Mouse (Mus musculus) heart, embryonic 13.5 days (tissue): ENCODE data around the gene Slco4a1. TPM values are rescaled to one million over a fixed set of nuclear protein-coding genes. Genes with fewer than 3 reads are reported as not detected.

Experiments
- ATAC-seq: fragments of 200-750 bp; cut with Nextera tagmentation; 2 replicates; pipeline ENCODE4 v1.8.0; 2017; ENCODE audit warnings: moderate TSS enrichment; ENCODE audit not compliant: insufficient number of reproducible peaks, low FRiP score, low TSS enrichment; ENCODE audit errors: extremely low read depth
- H3K27ac ChIP-seq: fragments of 300-500 bp; sonication (generic); replicated peaks from 2 replicates; pipeline ENCODE4 v1.5.1; 2015; ENCODE audit warnings: moderate library complexity, mild to moderate bottlenecking, inconsistent platforms
- H3K27me3 ChIP-seq: fragments of 300-500 bp; sonication (generic); replicated peaks from 2 replicates; pipeline ENCODE4 v1.6.1; 2015; ENCODE audit warnings: mild to moderate bottlenecking, inconsistent platforms
- H3K36me3 ChIP-seq: fragments of 300-500 bp; sonication (generic); 2 replicates; pipeline ENCODE4 v1.6.1; 2015; ENCODE audit warnings: mild to moderate bottlenecking, inconsistent platforms
- H3K4me1 ChIP-seq: fragments of 300-500 bp; sonication (generic); 2 replicates; pipeline ENCODE4 v1.6.1; 2015; ENCODE audit warnings: inconsistent platforms
- H3K4me2 ChIP-seq: fragments of 300-500 bp; sonication (generic); 2 replicates; pipeline ENCODE4 v1.6.1; 2015; ENCODE audit warnings: inconsistent platforms, mild to moderate bottlenecking, moderate library complexity
- H3K4me3 ChIP-seq: fragments of 300-500 bp; sonication (generic); 2 replicates; pipeline ENCODE4 v1.5.1; 2015; ENCODE audit warnings: moderate library complexity, mild to moderate bottlenecking, inconsistent platforms
- H3K9ac ChIP-seq: fragments of 300-500 bp; sonication (generic); 2 replicates; pipeline ENCODE4 v1.6.1; 2015; ENCODE audit warnings: inconsistent platforms, mild to moderate bottlenecking, moderate library complexity
- H3K9me3 ChIP-seq: fragments of 300-500 bp; sonication (generic); 2 replicates; pipeline ENCODE4 v1.6.1; 2016; ENCODE audit warnings: inconsistent platforms
- WGBS: fragments of 180-500 bp; shearing (Covaris S2); methylation state at CpG from one replicate; pipeline ENCODE4 v1.1.7; 2015; ENCODE audit warnings: mixed read lengths; 5-methylcytosine and 5-hydroxymethylcytosine counted together
- polyA plus RNA-seq: library from polyadenylated mRNA; unstranded; fragments of >200 nt; fragmentation: Nextera tagmentation; extraction: Ambion mirVana; gene quantifications from 2 replicates; pipeline ENCODE4 v1.2.1, GENCODE M21; 2015

The Slco4a1 gene
- polyA plus RNA-seq, 1 experiment from 2014 or later = 0.32 TPM

DNA sequence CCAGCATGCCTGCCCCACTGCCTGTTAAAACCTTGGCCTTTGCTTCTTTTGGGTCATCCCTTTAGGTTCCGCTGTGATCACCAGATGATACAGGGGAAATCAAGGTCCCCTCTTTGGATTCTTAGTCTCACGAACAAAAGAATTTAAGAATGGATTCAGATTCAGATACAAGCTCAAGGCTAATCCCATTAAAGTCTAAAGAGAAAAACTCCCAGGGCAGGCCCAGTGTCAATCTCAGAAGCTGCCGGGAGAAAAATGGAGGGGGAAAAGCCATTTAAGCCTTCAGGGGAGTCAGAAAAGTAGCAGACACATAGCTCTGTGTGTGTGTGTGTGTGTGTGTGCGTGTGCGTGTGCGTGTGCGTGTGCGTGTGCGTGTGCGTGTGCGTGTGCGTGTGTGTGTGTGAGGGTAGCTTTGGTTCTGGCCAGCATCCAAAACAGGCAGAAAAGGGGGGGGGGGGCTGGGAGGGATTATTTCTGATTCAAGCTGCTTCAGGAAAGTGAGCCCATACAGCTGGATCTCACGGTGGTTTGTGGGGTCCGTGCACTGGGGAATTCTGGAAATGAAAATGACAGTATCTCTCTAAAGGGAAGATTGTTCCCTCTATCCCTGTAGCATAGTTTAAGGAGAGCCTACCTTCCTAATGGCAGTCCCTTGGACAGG, 52.5 kb downstream of the Slco4a1 start:
- Histone ChIP-seq H3K36me3 (no peaks in the 10 kb centered on the region), H3K4me3 (no peak overlapping the region), H3K9ac (no peak overlapping the region), H3K27ac (no peak overlapping the region), H3K4me1 (peaks cover 22% of the 10 kb centered on the region), H3K9me3 (no peaks in the 10 kb centered on the region), H3K27me3 (peaks cover 8% of the 10 kb centered on the region), H3K4me2 (no peak overlapping the region)
- WGBS = 79% methylated on average over 14 of the region's 14 CpGs
- no peak for ATAC-seq

DNA sequence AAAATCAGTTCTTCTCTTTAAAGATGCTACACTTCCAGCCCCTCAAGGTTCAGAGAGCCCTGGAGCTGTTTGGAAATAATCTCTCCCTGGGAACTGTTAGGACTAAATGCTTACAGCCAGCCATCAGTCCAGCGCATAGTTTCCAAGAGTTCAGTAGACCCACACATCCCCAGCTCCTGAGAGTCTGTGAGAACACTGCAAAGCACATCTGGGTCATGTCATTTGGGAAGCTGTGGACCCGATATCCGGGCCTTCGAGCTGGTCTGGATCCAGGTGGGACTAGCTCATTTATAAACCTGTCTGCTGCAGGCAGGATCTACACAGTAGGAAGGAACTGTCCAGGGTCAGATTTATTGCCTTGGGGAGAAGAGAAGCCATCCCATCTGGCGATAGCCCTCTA, 54.8 kb downstream of the Slco4a1 start:
- Histone ChIP-seq H3K4me1 (peaks cover 28% of the 10 kb centered on the region), H3K9me3 (no peaks in the 10 kb centered on the region), H3K4me3 (no peak overlapping the region), H3K9ac (no peak overlapping the region), H3K27me3 (peaks cover 7% of the 10 kb centered on the region), H3K27ac (no peak overlapping the region), H3K4me2 (no peak overlapping the region), H3K36me3 (no peaks in the 10 kb centered on the region)
- 73% methylated on average over 5 of the region's 5 CpGs for WGBS
- ATAC-seq = no peak

DNA sequence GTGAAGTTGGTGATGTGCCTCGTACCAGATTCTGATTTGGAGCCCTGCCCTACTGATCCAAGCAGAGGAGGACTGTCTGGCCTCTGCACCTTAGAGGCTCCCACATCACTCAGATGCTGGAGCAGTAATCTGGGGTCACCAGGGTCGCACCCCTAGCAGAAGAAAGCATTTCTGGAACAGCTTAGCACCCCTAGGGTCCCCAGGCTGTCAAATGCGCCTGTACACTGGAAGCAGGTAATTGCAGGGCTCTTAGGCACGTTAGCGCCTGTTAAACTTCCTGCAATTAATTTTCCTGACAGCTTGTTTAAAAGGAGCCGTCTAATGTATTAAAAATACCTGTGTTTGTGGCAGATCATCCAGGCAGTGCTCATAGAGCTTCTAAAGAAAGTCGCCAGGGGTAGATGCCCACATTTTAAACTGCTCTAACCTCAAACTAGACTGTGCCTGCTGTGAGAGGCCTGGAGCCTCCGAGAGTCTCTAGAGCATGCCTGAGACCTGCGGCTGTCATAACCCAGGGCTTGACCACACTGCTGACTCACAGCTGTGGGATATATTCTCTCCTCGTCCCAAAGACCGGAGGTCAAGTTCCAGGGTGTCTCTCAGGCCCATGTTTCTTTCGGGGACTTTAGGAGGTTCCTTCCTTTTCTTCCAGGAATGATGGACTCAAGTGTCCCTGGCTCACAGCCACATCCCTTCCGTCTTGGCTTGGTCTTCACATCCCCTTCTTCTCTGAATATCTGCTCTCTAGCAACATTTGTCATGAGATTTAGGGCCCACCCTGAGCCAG, 56.0 kb downstream of the Slco4a1 start:
- ATAC-seq = no peak
- Histone ChIP-seq H3K9ac (no peak overlapping the region), H3K4me1 (peaks cover 28% of the 10 kb centered on the region), H3K36me3 (no peaks in the 10 kb centered on the region), H3K27ac (no peak overlapping the region), H3K9me3 (no peaks in the 10 kb centered on the region), H3K4me2 (no peak overlapping the region), H3K4me3 (no peak overlapping the region), H3K27me3 (no peaks in the 10 kb centered on the region)
- 55% methylated on average over 13 of the region's 13 CpGs for WGBS

DNA sequence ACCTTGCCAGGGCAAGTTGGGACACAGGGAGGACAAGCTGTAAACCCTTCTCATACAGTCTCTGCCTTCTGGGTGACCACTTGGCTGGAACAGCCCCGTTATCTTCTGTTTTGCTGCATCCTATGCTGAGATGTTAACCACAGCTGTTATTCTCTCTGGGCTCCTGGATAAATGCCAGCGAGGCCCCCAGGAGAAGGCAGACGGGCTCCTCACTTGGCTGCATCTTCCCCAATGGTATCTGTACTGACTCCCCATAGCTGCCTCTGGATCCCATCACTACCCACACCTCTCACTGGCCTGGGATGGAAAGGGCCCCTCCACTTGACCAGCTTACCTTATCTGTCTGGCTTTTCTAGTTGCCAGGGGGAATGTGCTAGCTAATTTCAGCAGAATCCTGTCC, 57.0 kb downstream of the Slco4a1 start:
- Histone ChIP-seq H3K4me1 (peaks cover 28% of the 10 kb centered on the region), H3K9me3 (no peaks in the 10 kb centered on the region), H3K9ac (no peak overlapping the region), H3K27ac (no peak overlapping the region), H3K27me3 (no peaks in the 10 kb centered on the region), H3K4me3 (no peak overlapping the region), H3K4me2 (no peak overlapping the region), H3K36me3 (no peaks in the 10 kb centered on the region)
- no peak; the same call in 1 of the 2 replicates for ATAC-seq
- 24% methylated on average over 3 of the region's 3 CpGs for WGBS

GRCm38 (mm10) chr2:180513835-180514234, 57.8 kb downstream of the Slco4a1 start:
- peaks cover 28% of the 10 kb centered on the region for H3K4me1 ChIP-seq

DNA sequence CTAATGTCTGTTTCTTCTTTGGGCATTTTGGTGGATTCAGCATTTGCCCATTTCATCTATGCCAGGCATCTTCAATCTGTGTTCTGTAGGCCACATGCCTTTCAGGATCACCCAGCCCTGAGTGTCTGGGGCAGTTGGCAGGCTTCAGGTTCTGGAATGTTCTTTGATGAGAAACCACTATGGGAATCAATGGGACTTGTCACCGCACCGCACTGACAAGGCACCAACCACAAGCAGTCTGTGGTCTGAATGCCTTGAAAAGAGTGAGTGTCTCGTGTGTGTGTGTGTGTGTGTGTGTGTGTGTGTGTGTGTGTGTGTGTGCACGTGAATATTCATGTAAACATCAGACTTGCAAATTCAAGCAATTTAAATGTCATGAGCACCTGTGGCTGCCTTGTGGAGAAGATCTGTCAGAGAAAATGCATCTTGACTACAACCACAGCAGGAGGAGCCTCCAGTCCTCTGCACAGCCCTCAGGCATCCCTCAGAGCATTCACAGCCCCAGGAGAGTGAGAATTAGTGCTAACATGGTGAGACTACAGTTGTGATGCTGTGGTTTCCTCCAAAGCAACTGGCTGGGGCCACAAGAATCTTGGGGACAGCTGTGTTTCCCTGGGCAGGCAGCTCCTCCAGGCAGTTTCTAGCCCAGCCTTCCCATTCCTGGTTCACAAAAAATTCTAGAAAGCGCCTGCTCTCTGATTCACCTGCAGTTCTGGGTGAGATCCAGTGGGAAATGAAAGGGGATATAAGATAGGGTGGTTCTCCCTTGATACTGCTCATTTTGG, 65.6 kb downstream of the Slco4a1 start:
- Histone ChIP-seq H3K4me3 (no peak overlapping the region), H3K27ac (no peak overlapping the region), H3K27me3 (peaks cover 41% of the 10 kb centered on the region), H3K4me2 (no peak overlapping the region), H3K4me1 (no peaks in the 10 kb centered on the region), H3K9ac (no peak overlapping the region), H3K9me3 (no peaks in the 10 kb centered on the region), H3K36me3 (no peaks in the 10 kb centered on the region)
- no peak for ATAC-seq
- WGBS = 61% methylated on average over 5 of the region's 5 CpGs

More at GRCm38 (mm10) chr2:180513835-180514234, 57.8 kb downstream of the Slco4a1 start:
- Histone ChIP-seq H3K9me3 (no peaks in the 10 kb centered on the region), H3K27ac (no peak overlapping the region), H3K9ac (no peak overlapping the region), H3K27me3 (no peaks in the 10 kb centered on the region), H3K36me3 (no peaks in the 10 kb centered on the region), H3K4me2 (no peak overlapping the region), H3K4me3 (no peak overlapping the region)
- 60% methylated on average over 4 of the region's 4 CpGs for WGBS
- no peak for ATAC-seq

- no peaks in the 10 kb centered on the region for H3K9me3 ChIP-seq
- H3K4me2 ChIP-seq = no peak overlapping the region
- H3K36me3 ChIP-seq = no peaks in the 10 kb centered on the region
- peaks cover 53% of the 10 kb centered on the region for H3K27me3 ChIP-seq
- peaks cover 2% of the 10 kb centered on the region; the same call in 1 of the 2 replicates for H3K4me1 ChIP-seq
- no peak overlapping the region for H3K27ac ChIP-seq
- H3K4me3 ChIP-seq = no peak overlapping the region
- no peak for ATAC-seq
- H3K9ac ChIP-seq = no peak overlapping the region
- WGBS = 53% methylated on average over 4 of the region's 4 CpGs
Observed at GRCm38 (mm10) chr2:180522825-180523224, 66.8 kb downstream of the Slco4a1 start.

Other genes starting within 250 kb of the Slco4a1 start
- 21.6 and 22.5 TPM in 2 replicates for gene Lama5, start 230.4 kb upstream of the Slco4a1 start, polyA plus RNA-seq
- gene Rps21, start 198.9 kb upstream of the Slco4a1 start, polyA plus RNA-seq = 332 and 351 TPM in 2 replicates
- gene Cables2, start 182.7 kb upstream of the Slco4a1 start, polyA plus RNA-seq = 9.0 and 9.3 TPM in 2 replicates
- 0.05 and 0.08 TPM in 2 replicates for gene Rbbp8nl, start 166.4 kb upstream of the Slco4a1 start, polyA plus RNA-seq
- gene Gata5, start 121.5 kb upstream of the Slco4a1 start, polyA plus RNA-seq = 11.8 and 14.7 TPM in 2 replicates
- 1.3 and 1.8 TPM in 2 replicates for gene Ntsr1, start 43.7 kb downstream of the Slco4a1 start, polyA plus RNA-seq
- gene Mrgbp, start 125.1 kb downstream of the Slco4a1 start, polyA plus RNA-seq = 22.6 and 23.4 TPM in 2 replicates
- 53.5 and 54.4 TPM in 2 replicates for gene Ogfr, start 133.0 kb downstream of the Slco4a1 start, polyA plus RNA-seq
- gene Col9a3, start 141.5 kb downstream of the Slco4a1 start, polyA plus RNA-seq = 16.0 and 19.3 TPM in 2 replicates
- not detected in 2 replicates for gene Tcfl5, start 186.5 kb downstream of the Slco4a1 start, polyA plus RNA-seq